Mouse (Mus musculus) midbrain, embryonic 12.5 days (tissue): ENCODE results near the gene Cd302. TPM values are rescaled to one million over a fixed set of nuclear protein-coding genes. Genes with fewer than 3 reads are reported as not detected.
A peak's percentile ranks its signal among the peaks of the same experiment; 100 is the strongest.

Experiments used
- ATAC-seq: fragments of 200-750 bp; cut with Nextera tagmentation; 2 replicates; pipeline ENCODE4 v1.8.0; 2017; ENCODE audit warnings: low read depth, moderate TSS enrichment, moderate library complexity; ENCODE audit not compliant: low FRiP score
- H3K27ac ChIP-seq: fragments of 300-500 bp; sonication (generic); replicated peaks from 2 replicates; pipeline ENCODE4 v1.5.1; 2016; ENCODE audit warnings: mild to moderate bottlenecking
- H3K27me3 ChIP-seq: fragments of 300-500 bp; sonication (generic); 2 replicates; pipeline ENCODE4 v1.6.1; 2016; ENCODE audit warnings: mild to moderate bottlenecking
- H3K36me3 ChIP-seq: fragments of 300-500 bp; sonication (generic); 2 replicates; pipeline ENCODE4 v1.6.1; 2016
- H3K4me1 ChIP-seq: fragments of 300-500 bp; sonication (generic); 2 replicates; pipeline ENCODE4 v1.6.1; 2016
- H3K4me2 ChIP-seq: fragments of 300-500 bp; sonication (generic); replicated peaks from 2 replicates; pipeline ENCODE4 v1.6.1; 2016; ENCODE audit warnings: mild to moderate bottlenecking, moderate library complexity
- H3K4me3 ChIP-seq: fragments of 300-500 bp; sonication (generic); 2 replicates; pipeline ENCODE4 v1.5.1; 2016; ENCODE audit warnings: mild to moderate bottlenecking
- H3K9ac ChIP-seq: fragments of 300-500 bp; sonication (generic); replicated peaks from 2 replicates; pipeline ENCODE4 v1.6.1; 2016; ENCODE audit warnings: mild to moderate bottlenecking, moderate library complexity
- H3K9me3 ChIP-seq: fragments of 300-500 bp; sonication (generic); 2 replicates; pipeline ENCODE4 v1.6.1; 2016; ENCODE audit warnings: mild to moderate bottlenecking
- WGBS: fragments of 180-500 bp; shearing (Covaris S2); methylation state at CpG from one replicate; pipeline ENCODE4 v1.1.7; 2016; 5-methylcytosine and 5-hydroxymethylcytosine counted together
- polyA plus RNA-seq: library from polyadenylated mRNA; unstranded; fragments of >200 nt; fragmentation: Nextera tagmentation; extraction: Ambion mirVana; gene quantifications from 2 replicates; pipeline ENCODE4 v1.2.1, GENCODE M21; 2016

Cd302 gene
- polyA plus RNA-seq, 1 experiment from 2014 or later, result 18.2 TPM

GRCm38 (mm10) chr2:60234506-60234905 lies 49.8 kb downstream of the Cd302 start:
- Histone ChIP-seq H3K9ac (no peak overlapping the region), H3K9me3 (no peaks in the 10 kb centered on the region), H3K4me1 (no peaks in the 10 kb centered on the region), H3K4me2 (no peak overlapping the region), H3K27ac (no peak overlapping the region), H3K27me3 (no peaks in the 10 kb centered on the region), H3K4me3 (no peak overlapping the region), H3K36me3 (peaks cover 71% of the 10 kb centered on the region)
- WGBS, result 89% methylated on average over 7 of the region's 7 CpGs
- ATAC-seq, result no peak

GRCm38 (mm10) chr2:60233147-60233546 lies 51.1 kb downstream of the Cd302 start:
- H3K4me2 ChIP-seq, result no peak overlapping the region
- H3K9me3 ChIP-seq, result no peaks in the 10 kb centered on the region
- 70% methylated on average over 2 of the region's 2 CpGs for WGBS
- no peak overlapping the region for H3K9ac ChIP-seq
- no peaks in the 10 kb centered on the region for H3K4me1 ChIP-seq
- peaks cover 61% of the 10 kb centered on the region for H3K36me3 ChIP-seq
- no peak overlapping the region for H3K27ac ChIP-seq
- no peak for ATAC-seq
- H3K27me3 ChIP-seq, result no peaks in the 10 kb centered on the region
- no peak overlapping the region for H3K4me3 ChIP-seq

GRCm38 (mm10) chr2:60230361-60230760 lies 53.9 kb downstream of the Cd302 start:
- H3K27ac ChIP-seq, result no peak overlapping the region
- no peaks in the 10 kb centered on the region for H3K27me3 ChIP-seq
- H3K9ac ChIP-seq, result no peak overlapping the region
- H3K36me3 ChIP-seq, result peaks cover 44% of the 10 kb centered on the region
- no peak overlapping the region for H3K4me3 ChIP-seq
- 93% methylated on average over 2 of the region's 2 CpGs for WGBS
- 0 out of 2 replicates have a peak, but pooled peaks cover 3% of the 10 kb centered on the region for H3K4me1 ChIP-seq
- no peak for ATAC-seq
- H3K9me3 ChIP-seq, result no peaks in the 10 kb centered on the region
- H3K4me2 ChIP-seq, result no peak overlapping the region

GRCm38 (mm10) chr2:60228470-60228869 lies 55.8 kb downstream of the Cd302 start:
- no peak overlapping the region for H3K9ac ChIP-seq
- peaks cover 32% of the 10 kb centered on the region for H3K36me3 ChIP-seq
- H3K9me3 ChIP-seq, result no peaks in the 10 kb centered on the region
- no peak overlapping the region for H3K4me2 ChIP-seq
- WGBS, result 89% methylated on average over 1 of the region's 1 CpGs
- no peak overlapping the region for H3K27ac ChIP-seq
- no peaks in the 10 kb centered on the region for H3K27me3 ChIP-seq
- 0 out of 2 replicates have a peak, but pooled peaks cover 3% of the 10 kb centered on the region for H3K4me1 ChIP-seq
- no peak overlapping the region for H3K4me3 ChIP-seq
- ATAC-seq, result no peak

GRCm38 (mm10) chr2:60223489-60223888 lies 60.8 kb downstream of the Cd302 start:
- H3K27ac ChIP-seq, result no peak overlapping the region
- 86% methylated on average over 1 of the region's 1 CpGs for WGBS
- no peaks in the 10 kb centered on the region for H3K36me3 ChIP-seq
- no peak overlapping the region for H3K4me2 ChIP-seq
- H3K4me1 ChIP-seq, result 0 out of 2 replicates have a peak, but pooled peaks cover 5% of the 10 kb centered on the region
- H3K4me3 ChIP-seq, result no peak overlapping the region
- no peaks in the 10 kb centered on the region for H3K27me3 ChIP-seq
- no peak overlapping the region for H3K9ac ChIP-seq
- no peak for ATAC-seq
- no peaks in the 10 kb centered on the region for H3K9me3 ChIP-seq

GRCm38 (mm10) chr2:60221954-60222353 lies 62.3 kb downstream of the Cd302 start:
- 92% methylated on average over 2 of the region's 2 CpGs for WGBS
- Histone ChIP-seq H3K27me3 (no peaks in the 10 kb centered on the region), H3K4me3 (no peak overlapping the region), H3K9ac (no peak overlapping the region), H3K27ac (no peak overlapping the region), H3K4me2 (no peak overlapping the region), H3K4me1 (0 out of 2 replicates have a peak, but pooled peaks cover 3% of the 10 kb centered on the region), H3K36me3 (no peaks in the 10 kb centered on the region), H3K9me3 (no peaks in the 10 kb centered on the region)
- no peak for ATAC-seq

- 86% methylated on average over 6 of the region's 6 CpGs for WGBS
- Histone ChIP-seq H3K4me3 (no peak overlapping the region), H3K4me2 (no peak overlapping the region), H3K27me3 (no peaks in the 10 kb centered on the region), H3K9ac (no peak overlapping the region), H3K9me3 (no peaks in the 10 kb centered on the region), H3K27ac (no peak overlapping the region), H3K4me1 (0 out of 2 replicates have a peak, but pooled peaks cover 3% of the 10 kb centered on the region), H3K36me3 (no peaks in the 10 kb centered on the region)
- no peak for ATAC-seq
These were observed 63.1 kb downstream of the Cd302 start for GRCm38 (mm10) chr2:60221236-60221635.

GRCm38 (mm10) chr2:60217620-60218019 lies 66.7 kb downstream of the Cd302 start:
- no peaks in the 10 kb centered on the region for H3K27me3 ChIP-seq
- no peak overlapping the region for H3K4me3 ChIP-seq
- no peak for ATAC-seq
- no peak overlapping the region for H3K9ac ChIP-seq
- no peaks in the 10 kb centered on the region for H3K9me3 ChIP-seq
- 0 out of 2 replicates have a peak, but pooled peaks cover 4% of the 10 kb centered on the region for H3K36me3 ChIP-seq
- no peak overlapping the region for H3K4me2 ChIP-seq
- 93% methylated on average over 6 of the region's 6 CpGs for WGBS
- peaks cover 3% of the 10 kb centered on the region; the same call in 1 of the 2 replicates for H3K4me1 ChIP-seq
- no peak overlapping the region for H3K27ac ChIP-seq

- no peak overlapping the region for H3K9ac ChIP-seq
- peaks cover 11% of the 10 kb centered on the region for H3K4me1 ChIP-seq
- no peaks in the 10 kb centered on the region for H3K27me3 ChIP-seq
- H3K27ac ChIP-seq, result no peak overlapping the region
- H3K9me3 ChIP-seq, result no peaks in the 10 kb centered on the region
- ATAC-seq, result no peak
- H3K36me3 ChIP-seq, result 0 out of 2 replicates have a peak, but pooled peaks cover 4% of the 10 kb centered on the region
- 90% methylated on average over 4 of the region's 4 CpGs for WGBS
- no peak overlapping the region for H3K4me3 ChIP-seq
- H3K4me2 ChIP-seq, result no peak overlapping the region
These were observed 67.6 kb downstream of the Cd302 start for GRCm38 (mm10) chr2:60216547-60217153.

- Histone ChIP-seq H3K9ac (no peak overlapping the region), H3K27me3 (no peaks in the 10 kb centered on the region), H3K27ac (no peak overlapping the region), H3K4me3 (no peak overlapping the region), H3K36me3 (0 out of 2 replicates have a peak, but pooled peaks cover 4% of the 10 kb centered on the region), H3K4me2 (no peak overlapping the region), H3K9me3 (no peaks in the 10 kb centered on the region), H3K4me1 (peaks cover 18% of the 10 kb centered on the region)
- WGBS, result 94% methylated on average over 2 of the region's 2 CpGs
- ATAC-seq, result no peak
These were observed 69.6 kb downstream of the Cd302 start for GRCm38 (mm10) chr2:60214683-60215082.

GRCm38 (mm10) chr2:60212488-60212887 lies 71.8 kb downstream of the Cd302 start:
- ATAC-seq, result no peak
- Histone ChIP-seq H3K27me3 (peaks cover 5% of the 10 kb centered on the region; the same call in 1 of the 2 replicates), H3K4me1 (peaks cover 21% of the 10 kb centered on the region), H3K36me3 (0 out of 2 replicates have a peak, but pooled peaks cover 4% of the 10 kb centered on the region), H3K4me3 (no peak overlapping the region), H3K4me2 (no peak overlapping the region), H3K9ac (no peak overlapping the region), H3K27ac (no peak overlapping the region), H3K9me3 (no peaks in the 10 kb centered on the region)

GRCm38 (mm10) chr2:60210821-60211220 lies 73.5 kb downstream of the Cd302 start:
- ATAC-seq, result no peak
- H3K4me2 ChIP-seq, result peak overlapping the region; percentile 77

More at GRCm38 (mm10) chr2:60210821-60211220, 73.5 kb downstream of the Cd302 start:
- no peaks in the 10 kb centered on the region for H3K9me3 ChIP-seq
- H3K27ac ChIP-seq, result peak overlapping the region; percentile 95; the same call in 1 of the 2 replicates
- WGBS, result 31% methylated on average over 5 of the region's 5 CpGs
- H3K36me3 ChIP-seq, result 0 out of 2 replicates have a peak, but pooled peaks cover 4% of the 10 kb centered on the region
- peak overlapping the region; percentile 91 for H3K4me3 ChIP-seq
- peak overlapping the region; percentile 94 for H3K9ac ChIP-seq
- H3K4me1 ChIP-seq, result peaks cover 21% of the 10 kb centered on the region
- H3K27me3 ChIP-seq, result peaks cover 5% of the 10 kb centered on the region; the same call in 1 of the 2 replicates
